Mouse (Mus musculus) mature B cell (primary cell): ENCODE measurements around the gene Mast3.

Experiments
- in situ Hi-C: fragments of 300-500 bp; cut with MboI; formaldehyde crosslinking; loops from 2 replicates; pipeline ENCODE4 v1.14.3; 2019

The Mast3 gene

GRCm38 (mm10) chr8:70776496-70777444 is 28.1 kb downstream of the Mast3 start, which contains the start of gene Pik3r2:
TSS of gene Pik3r2 (minus strand) at chr8:70776713.
- in situ Hi-C loops: no loop called here

GRCm38 (mm10) chr8:70775851-70776495 is 28.9 kb downstream of the Mast3 start:
- in situ Hi-C loops: no loop called here

- in situ Hi-C loops: no loop called here
Observed at GRCm38 (mm10) chr8:70775227-70775626, 29.6 kb downstream of the Mast3 start.

- in situ Hi-C loops: no loop called here
Observed at GRCm38 (mm10) chr8:70774740-70775139, 30.1 kb downstream of the Mast3 start.

- in situ Hi-C loops: no loop called here
Observed at GRCm38 (mm10) chr8:70773833-70774232, 31.0 kb downstream of the Mast3 start.

- in situ Hi-C loops: no loop called here
Observed at GRCm38 (mm10) chr8:70773410-70773809, 31.4 kb downstream of the Mast3 start.

- in situ Hi-C loops: no loop called here
Observed at GRCm38 (mm10) chr8:70772890-70773289, 32.0 kb downstream of the Mast3 start.

- in situ Hi-C loops: no loop called here
Observed at GRCm38 (mm10) chr8:70772075-70772474, 32.8 kb downstream of the Mast3 start.

- in situ Hi-C loops: no loop called here
Observed at GRCm38 (mm10) chr8:70771217-70771616, 33.6 kb downstream of the Mast3 start.

GRCm38 (mm10) chr8:70770748-70771147 is 34.1 kb downstream of the Mast3 start:
- in situ Hi-C loops: no loop called here

GRCm38 (mm10) chr8:70769858-70770257 is 35.0 kb downstream of the Mast3 start:
- in situ Hi-C loops: no loop called here

GRCm38 (mm10) chr8:70769359-70769758 is 35.5 kb downstream of the Mast3 start:
- in situ Hi-C loops: no loop called here

GRCm38 (mm10) chr8:70768956-70769355 is 35.9 kb downstream of the Mast3 start:
- in situ Hi-C loops: no loop called here

- in situ Hi-C loops: no loop called here
Observed at GRCm38 (mm10) chr8:70768231-70768776, 36.5 kb downstream of the Mast3 start.

GRCm38 (mm10) chr8:70767503-70767902 is 37.4 kb downstream of the Mast3 start:
- in situ Hi-C loops: no loop called here

GRCm38 (mm10) chr8:70766571-70767440 is 38.0 kb downstream of the Mast3 start:
- in situ Hi-C loops: no loop called here

- in situ Hi-C loops: no loop called here
Observed at GRCm38 (mm10) chr8:70765838-70766570, 38.9 kb downstream of the Mast3 start.

GRCm38 (mm10) chr8:70765329-70765728 is 39.5 kb downstream of the Mast3 start:
- in situ Hi-C loops: no loop called here

- in situ Hi-C loops: no loop called here
Observed at GRCm38 (mm10) chr8:70764676-70765075, 40.2 kb downstream of the Mast3 start.

- in situ Hi-C loops: no loop called here
Observed at GRCm38 (mm10) chr8:70764026-70764425, 40.8 kb downstream of the Mast3 start.

- in situ Hi-C loops: no loop called here
Observed at GRCm38 (mm10) chr8:70763354-70763753, 41.5 kb downstream of the Mast3 start.
